Mouse (Mus musculus): ENCODE measurements around the gene Gm7347.
"Not testable (repeated sequence)": the region's sequence is repeated elsewhere in the genome, so short reads cannot be mapped to it uniquely, and the experiment has no call there.

Gene Gm7347

GRCm38 (mm10) chr5:26058481-26058880 lies at the start of gene Gm7347:
Gm7347 (minus strand) TSS chr5:26058581.
- not testable (repeated sequence) for DNase-seq (ENCODE audit: extremely low read depth, low read depth, low spot score)

DNA sequence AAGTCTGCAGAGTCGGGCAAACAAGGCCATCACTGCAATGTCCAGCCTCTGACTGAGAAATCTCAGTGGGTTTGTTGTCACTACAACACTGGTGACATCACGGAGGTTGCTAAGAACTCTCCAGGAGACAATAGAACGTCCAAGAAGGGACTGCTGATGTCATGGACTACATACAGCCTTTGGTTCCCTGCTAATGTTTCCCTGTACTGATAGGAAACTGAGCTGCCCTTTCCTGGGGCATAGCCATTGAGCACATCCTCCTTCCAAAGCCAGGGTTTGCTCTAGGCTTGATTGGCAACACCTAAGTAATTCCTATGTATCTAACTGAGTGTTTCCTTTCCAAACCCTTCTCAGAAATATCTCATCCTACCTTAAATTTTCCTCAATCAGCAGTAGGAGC lies 46.9 kb upstream of the Gm7347 start, which contains the start of gene 5031410I06Rik:
5031410I06Rik (minus strand) TSS at position 101 of the 400 bp plus-strand sequence.
- DNase-seq (ENCODE audit: extremely low read depth, low read depth, low spot score): not testable (repeated sequence)

DNA sequence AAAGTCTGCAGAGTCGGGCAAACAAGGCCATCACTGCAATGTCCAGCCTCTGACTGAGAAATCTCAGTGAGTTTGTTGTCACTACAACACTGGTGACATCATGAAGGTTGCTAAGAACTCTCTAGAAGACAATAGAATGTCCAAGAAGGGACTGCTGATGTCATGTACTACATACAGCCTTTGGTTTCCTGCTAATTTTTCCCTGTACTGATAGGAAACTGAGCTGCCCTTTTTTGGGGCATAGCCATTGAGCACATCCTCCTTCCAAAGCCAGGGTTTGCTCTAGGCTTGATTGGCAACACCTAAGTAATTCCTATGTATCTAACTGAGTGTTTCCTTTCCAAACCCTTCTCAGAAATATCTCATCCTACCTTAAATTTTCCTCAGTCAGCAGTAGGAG lies 30.8 kb upstream of the Gm7347 start, which contains the start of gene Gm10471:
Gm10471 (minus strand) TSS at position 101 of the 400 bp plus-strand sequence.
- DNase-seq (ENCODE audit: extremely low read depth, low read depth, low spot score): not testable (repeated sequence)

GRCm38 (mm10) chr5:26079023-26079422 lies 20.6 kb upstream of the Gm7347 start:
- DNase-seq (ENCODE audit: extremely low read depth, low read depth, low spot score): not testable (repeated sequence)

GRCm38 (mm10) chr5:26070716-26071115 lies 12.3 kb upstream of the Gm7347 start:
- DNase-seq (ENCODE audit: extremely low read depth, low read depth, low spot score): no peak

DNA sequence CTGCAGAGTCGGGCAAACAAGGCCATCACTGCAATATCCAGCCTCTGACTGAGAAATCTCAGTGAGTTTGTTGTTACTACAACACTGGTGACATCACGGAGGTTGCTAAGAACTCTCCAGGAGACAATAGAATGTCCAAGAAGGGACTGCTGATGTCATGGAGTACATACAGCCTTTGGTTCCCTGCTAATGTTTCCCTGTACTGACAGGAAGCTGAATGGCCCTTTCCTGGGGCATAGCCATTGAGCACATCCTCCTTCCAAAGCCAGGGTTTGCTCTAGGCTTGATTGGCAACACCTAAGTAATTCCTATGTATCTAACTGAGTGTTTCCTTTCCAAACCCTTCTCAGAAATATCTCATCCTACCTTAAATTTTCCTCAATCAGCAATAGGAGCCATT lies 18.9 kb downstream of the Gm7347 start, which contains the start of gene Speer4a:
Speer4a (minus strand) TSS at position 101 of the 400 bp plus-strand sequence.
- not testable (repeated sequence) for DNase-seq (ENCODE audit: extremely low read depth, low read depth, low spot score)

GRCm38 (mm10) chr5:26022816-26023215 lies 35.6 kb downstream of the Gm7347 start, which contains the start of gene Gm5862:
Gm5862 (minus strand) TSS chr5:26022916.
- not testable (repeated sequence) for DNase-seq (ENCODE audit: extremely low read depth, low read depth, low spot score)

- DNase-seq (ENCODE audit: extremely low read depth, low read depth, low spot score): not testable (repeated sequence)
Measured at GRCm38 (mm10) chr5:26007697-26008096, 50.7 kb downstream of the Gm7347 start.

- not testable (repeated sequence) for DNase-seq (ENCODE audit: extremely low read depth, low read depth, low spot score)
Measured at GRCm38 (mm10) chr5:26006937-26007695, 51.3 kb downstream of the Gm7347 start.

- DNase-seq (ENCODE audit: extremely low read depth, low read depth, low spot score): not testable (repeated sequence)
Measured at GRCm38 (mm10) chr5:26004698-26005097, 53.7 kb downstream of the Gm7347 start, which contains the start of gene Gm1979. Gm1979 (minus strand) TSS chr5:26004798.
